Mouse (Mus musculus) G1E (cell line): ENCODE measurements around the gene Bcl2l11. TPM values are rescaled to one million over a fixed set of nuclear protein-coding genes. Genes with fewer than 3 reads are reported as not detected.

Experiments used
- ATAC-seq: 2 replicates; pipeline ENCODE4 v1.8.0; 2016; ENCODE audit warnings: mild to moderate bottlenecking; ENCODE audit not compliant: insufficient number of reproducible peaks, poor library complexity, low FRiP score, severe bottlenecking; ENCODE audit errors: extremely low read depth
- DNase-seq: peaks from one replicate; pipeline ENCODE4 v3.0.0; 2012; ENCODE audit warnings: low spot score
- H3K27me3 ChIP-seq: 2 replicates; pipeline ENCODE4 v1.6.1; 2012; ENCODE audit warnings: mild to moderate bottlenecking, low read length, inconsistent platforms; ENCODE audit not compliant: insufficient read depth
- H3K36me3 ChIP-seq: replicated peaks from 2 replicates; pipeline ENCODE3; 2012; ENCODE audit warnings: mild to moderate bottlenecking, inconsistent platforms
- H3K4me1 ChIP-seq: 2 replicates; pipeline ENCODE4 v1.6.1; 2012; ENCODE audit warnings: low read depth, low read length, inconsistent platforms, mixed read lengths; ENCODE audit not compliant: insufficient read depth
- H3K4me3 ChIP-seq: 2 replicates; pipeline ENCODE4 v1.5.1; 2012; ENCODE audit warnings: low read depth, mild to moderate bottlenecking, inconsistent platforms, low read length, moderate library complexity, mixed read lengths
- H3K9me3 ChIP-seq: replicated peaks from 2 replicates; pipeline ENCODE4 v1.6.1; 2012; ENCODE audit warnings: inconsistent platforms
- CTCF ChIP-seq: IDR thresholded peaks from 2 replicates; pipeline ENCODE4 v1.5.1; 2012; ENCODE audit warnings: low read depth, low read length, inconsistent platforms, mixed read lengths
- GATA1 ChIP-seq: IDR thresholded peaks from 2 replicates; pipeline ENCODE4 v1.6.1; 2012; ENCODE audit warnings: borderline replicate concordance, low read length, inconsistent platforms, mixed read lengths
- GATA2 ChIP-seq: IDR thresholded peaks from 2 replicates; pipeline ENCODE4 v1.6.1; 2012; ENCODE audit warnings: low read depth, low read length, inconsistent platforms, borderline replicate concordance
- POLR2AphosphoS5 ChIP-seq: IDR thresholded peaks from 2 replicates; pipeline ENCODE4 v1.6.1; 2012; ENCODE audit warnings: low read depth, low read length, inconsistent platforms; ENCODE audit not compliant: insufficient replicate concordance
- TAL1 ChIP-seq: conservative IDR thresholded peaks from 2 replicates; pipeline ENCODE4 v1.6.1; 2012; ENCODE audit warnings: low read depth, low read length, inconsistent platforms, mixed read lengths
- polyA plus RNA-seq: library from polyadenylated mRNA; stranded (reverse); fragments of >175 nt; gene quantifications from 2 replicates; pipeline ENCODE4 v1.2.3, GENCODE M21; 2012
- total RNA-seq, 2 experiments: library from RNA; stranded (forward) in 1 of 2; stranded (reverse) in 1 of 2; fragments of 200-1000 nt in 1 of 2; fragments of >200 nt in 1 of 2; fragmentation: Nextera tagmentation in 1 of 2; gene quantifications; 2 replicates each; pipeline ENCODE4 v1.2.3; 2014 to 2017

Gene Bcl2l11
- total and polyA plus RNA-seq, 3 experiments = 18.4 to 39.7 (median 34.5) TPM

DNA sequence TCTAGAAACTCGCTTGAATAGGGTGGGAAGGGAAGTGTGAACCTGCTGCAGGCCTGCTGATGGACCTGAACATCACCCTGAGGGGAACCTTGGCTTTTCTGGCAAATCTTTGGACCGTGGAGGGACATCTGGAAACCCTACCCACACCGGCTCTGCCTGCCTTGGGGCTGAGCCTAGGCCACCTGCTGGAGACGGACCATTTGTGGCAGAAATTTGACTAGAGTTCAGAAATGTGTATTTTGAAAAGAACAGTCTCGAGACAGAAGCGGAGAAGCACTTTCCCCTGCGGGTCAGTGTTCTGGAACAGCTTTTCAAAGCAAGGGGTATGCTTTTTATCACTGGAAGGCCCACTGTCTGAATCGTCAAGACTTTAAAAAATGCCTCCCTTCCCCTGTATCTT lies 9.1 kb downstream of the Bcl2l11 start:
- H3K9me3 ChIP-seq = no peaks in the 10 kb centered on the region
- H3K27me3 ChIP-seq = no peaks in the 10 kb centered on the region
- peaks cover 75% of the 10 kb centered on the region for H3K36me3 ChIP-seq
- H3K4me3 ChIP-seq = no peak overlapping the region
- TF ChIP-seq CTCF (no peak), GATA2 (no peak), GATA1 (no peak), POLR2AphosphoS5 (no peak), TAL1 (no peak)
- ATAC-seq = no peak
- peaks cover 51% of the 10 kb centered on the region for H3K4me1 ChIP-seq
- DNase-seq = no peak

- no peak for TF ChIP-seq GATA2
- TF ChIP-seq POLR2AphosphoS5 = no peak
- Histone ChIP-seq H3K36me3 (peaks cover 70% of the 10 kb centered on the region), H3K27me3 (no peaks in the 10 kb centered on the region), H3K9me3 (no peaks in the 10 kb centered on the region), H3K4me1 (peaks cover 59% of the 10 kb centered on the region), H3K4me3 (no peak overlapping the region)
- no peak for ATAC-seq
- no peak for DNase-seq
Measured at GRCm38 (mm10) chr2:128136769-128137433, 11.1 kb downstream of the Bcl2l11 start.

DNA sequence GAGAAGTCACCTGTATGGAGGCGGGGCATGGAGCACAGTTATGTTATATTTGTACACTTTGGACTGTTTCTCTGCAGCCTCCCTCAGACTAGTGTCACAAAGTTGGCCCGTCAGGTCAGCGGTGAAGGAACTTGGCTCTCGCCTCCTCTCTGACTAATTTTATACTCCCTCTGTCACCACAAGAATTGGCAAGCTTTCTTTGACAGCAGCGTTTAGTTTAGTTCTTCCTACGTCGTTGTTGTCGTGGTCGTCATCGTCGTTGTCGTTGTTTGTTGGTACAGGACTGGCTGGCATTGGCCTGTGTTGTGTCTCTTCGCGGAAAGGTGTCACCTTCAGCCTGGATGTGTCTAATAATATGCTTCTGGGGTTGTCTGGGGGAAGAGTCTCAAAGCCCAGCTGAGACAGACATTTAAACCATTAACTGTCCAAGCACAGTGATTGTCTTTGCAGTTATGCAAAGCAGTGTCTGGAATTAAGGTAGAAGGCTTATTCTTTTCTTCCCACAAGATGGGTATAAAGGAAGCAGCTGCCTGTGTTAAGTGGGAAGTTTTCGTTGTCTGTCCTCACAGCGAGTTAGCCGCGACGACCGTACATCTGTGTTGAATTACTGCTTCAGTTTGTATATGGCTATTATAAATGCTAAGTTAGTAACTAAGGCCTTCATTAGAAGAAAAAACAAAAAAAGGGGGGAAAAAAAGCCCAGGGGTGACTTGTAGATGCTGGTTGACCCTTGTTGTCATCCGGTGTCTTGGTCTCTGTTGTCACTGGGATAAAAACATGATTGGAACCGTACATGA lies 11.8 kb downstream of the Bcl2l11 start:
- Histone ChIP-seq H3K36me3 (peaks cover 72% of the 10 kb centered on the region), H3K9me3 (no peaks in the 10 kb centered on the region), H3K27me3 (no peaks in the 10 kb centered on the region), H3K4me3 (no peak overlapping the region), H3K4me1 (peaks cover 61% of the 10 kb centered on the region)
- TF ChIP-seq TAL1 = no peak
- no peak for TF ChIP-seq POLR2AphosphoS5
- no peak for TF ChIP-seq GATA1
- TF ChIP-seq CTCF = no peak
- TF ChIP-seq GATA2 = no peak
- ATAC-seq (no peak), DNase-seq (no peak)

GRCm38 (mm10) chr2:128138924-128139323 lies 13.1 kb downstream of the Bcl2l11 start:
- Histone ChIP-seq H3K4me3 (no peak overlapping the region), H3K4me1 (peaks cover 61% of the 10 kb centered on the region), H3K9me3 (no peaks in the 10 kb centered on the region), H3K27me3 (no peaks in the 10 kb centered on the region), H3K36me3 (peaks cover 74% of the 10 kb centered on the region)
- TF ChIP-seq TAL1 = no peak
- TF ChIP-seq GATA2 = no peak
- TF ChIP-seq CTCF = no peak
- TF ChIP-seq POLR2AphosphoS5 = no peak
- no peak for TF ChIP-seq GATA1
- ATAC-seq (no peak), DNase-seq (no peak)

GRCm38 (mm10) chr2:128139781-128140180 lies 13.9 kb downstream of the Bcl2l11 start:
- DNase-seq = no peak
- Histone ChIP-seq H3K4me1 (peaks cover 62% of the 10 kb centered on the region), H3K4me3 (no peak overlapping the region), H3K9me3 (no peaks in the 10 kb centered on the region), H3K36me3 (peaks cover 72% of the 10 kb centered on the region), H3K27me3 (no peaks in the 10 kb centered on the region)
- ATAC-seq = no peak
- TF ChIP-seq POLR2AphosphoS5 (no peak), TAL1 (no peak), CTCF (no peak), GATA2 (no peak), GATA1 (no peak)

DNA sequence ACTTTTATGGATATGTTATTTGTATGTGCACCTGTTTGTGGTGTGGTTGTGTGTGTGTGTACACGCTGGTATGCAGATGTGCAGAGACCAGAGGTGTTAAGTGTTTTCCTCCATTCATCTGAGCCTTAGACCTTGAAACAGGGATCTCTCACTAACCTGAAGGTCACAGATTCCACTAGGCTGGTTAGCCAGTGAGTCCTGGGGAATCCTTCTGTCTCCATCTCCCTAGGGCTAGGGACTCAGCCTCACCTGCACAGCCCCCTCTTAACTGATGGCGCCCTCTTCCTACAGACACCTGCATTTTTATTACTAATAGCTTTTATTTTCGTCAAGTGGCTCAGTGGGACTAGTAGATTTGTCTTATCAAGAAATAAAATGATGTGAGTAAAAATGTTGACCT lies 14.3 kb downstream of the Bcl2l11 start:
- TF ChIP-seq TAL1 = no peak
- no peak for TF ChIP-seq GATA1
- no peak for TF ChIP-seq POLR2AphosphoS5
- TF ChIP-seq CTCF = no peak
- TF ChIP-seq GATA2 = no peak
- DNase-seq = no peak
- peaks cover 68% of the 10 kb centered on the region for H3K36me3 ChIP-seq
- no peaks in the 10 kb centered on the region for H3K9me3 ChIP-seq
- ATAC-seq = no peak
- H3K27me3 ChIP-seq = no peaks in the 10 kb centered on the region
- H3K4me3 ChIP-seq = no peak overlapping the region
- peaks cover 61% of the 10 kb centered on the region for H3K4me1 ChIP-seq
